Mouse (Mus musculus): ENCODE results near the gene Slc25a18. TPM values are rescaled to one million over a fixed set of nuclear protein-coding genes. Genes with fewer than 3 reads are reported as not detected.

The Slc25a18 gene
- polyA plus RNA-seq, 1 experiment: not detected

GRCm38 (mm10) chr6:120771366-120771765 lies 2.0 kb upstream of the Slc25a18 start:
- TF ChIP-seq POLR2A (IDR thresholded peaks at IDR 0.05; ENCODE audit: borderline replicate concordance, control insufficient read depth, low read depth, low read length) (no peak), CTCF (IDR thresholded peaks at IDR 0.05; ENCODE audit: control insufficient read depth, insufficient read depth, low read length) (no peak)
- Histone ChIP-seq H3K4me3 (replicated peaks; ENCODE audit: control insufficient read depth, low read depth, low read length) (no peak overlapping the region), H3K27ac (ENCODE audit: control insufficient read depth, insufficient read depth, low read depth, low read length, poor library complexity) (no peak overlapping the region), H3K4me1 (ENCODE audit: control insufficient read depth, insufficient read depth, low read length) (no peaks in the 10 kb centered on the region)
- WGBS: 24% methylated on average over 1 of the region's 1 CpGs

- Histone ChIP-seq H3K4me1 (ENCODE audit: control insufficient read depth, insufficient read depth, low read length) (no peaks in the 10 kb centered on the region), H3K27ac (ENCODE audit: control insufficient read depth, insufficient read depth, low read depth, low read length, poor library complexity) (no peak overlapping the region), H3K4me3 (replicated peaks; ENCODE audit: control insufficient read depth, low read depth, low read length) (no peak overlapping the region)
- TF ChIP-seq POLR2A (IDR thresholded peaks at IDR 0.05; ENCODE audit: borderline replicate concordance, control insufficient read depth, low read depth, low read length) (no peak), CTCF (IDR thresholded peaks at IDR 0.05; ENCODE audit: control insufficient read depth, insufficient read depth, low read length) (no peak)
Measured at GRCm38 (mm10) chr6:120772025-120772424, 1.4 kb upstream of the Slc25a18 start.

- 90% methylated on average over 6 of the region's 6 CpGs for WGBS
- TF ChIP-seq CTCF (IDR thresholded peaks at IDR 0.05; ENCODE audit: control insufficient read depth, insufficient read depth, low read length): no peak
- no peak for TF ChIP-seq POLR2A (IDR thresholded peaks at IDR 0.05; ENCODE audit: borderline replicate concordance, control insufficient read depth, low read depth, low read length)
- Histone ChIP-seq H3K4me1 (ENCODE audit: control insufficient read depth, insufficient read depth, low read length) (no peaks in the 10 kb centered on the region), H3K4me3 (replicated peaks; ENCODE audit: control insufficient read depth, low read depth, low read length) (no peak overlapping the region), H3K27ac (ENCODE audit: control insufficient read depth, insufficient read depth, low read depth, low read length, poor library complexity) (no peak overlapping the region)
Measured at GRCm38 (mm10) chr6:120773763-120774162, 385 bp downstream of the Slc25a18 start.

GRCm38 (mm10) chr6:120776286-120776685 lies 2.9 kb downstream of the Slc25a18 start:
- H3K27ac ChIP-seq (ENCODE audit: control insufficient read depth, insufficient read depth, low read depth, low read length, poor library complexity): no peak overlapping the region
- 83% methylated on average over 3 of the region's 3 CpGs for WGBS
- no peak for TF ChIP-seq POLR2A (IDR thresholded peaks at IDR 0.05; ENCODE audit: borderline replicate concordance, control insufficient read depth, low read depth, low read length)
- no peaks in the 10 kb centered on the region for H3K4me1 ChIP-seq (ENCODE audit: control insufficient read depth, insufficient read depth, low read length)
- H3K4me3 ChIP-seq (replicated peaks; ENCODE audit: control insufficient read depth, low read depth, low read length): no peak overlapping the region

GRCm38 (mm10) chr6:120777533-120777932 lies 4.2 kb downstream of the Slc25a18 start:
- Histone ChIP-seq H3K4me1 (ENCODE audit: control insufficient read depth, insufficient read depth, low read length) (no peaks in the 10 kb centered on the region), H3K27ac (ENCODE audit: control insufficient read depth, insufficient read depth, low read depth, low read length, poor library complexity) (no peak overlapping the region), H3K4me3 (replicated peaks; ENCODE audit: control insufficient read depth, low read depth, low read length) (no peak overlapping the region)
- TF ChIP-seq POLR2A (IDR thresholded peaks at IDR 0.05; ENCODE audit: borderline replicate concordance, control insufficient read depth, low read depth, low read length) (no peak), CTCF (IDR thresholded peaks at IDR 0.05; ENCODE audit: control insufficient read depth, insufficient read depth, low read length) (no peak)
- WGBS: 88% methylated on average over 9 of the region's 9 CpGs

- Histone ChIP-seq H3K4me1 (ENCODE audit: control insufficient read depth, insufficient read depth, low read length) (no peaks in the 10 kb centered on the region), H3K4me3 (replicated peaks; ENCODE audit: control insufficient read depth, low read depth, low read length) (no peak overlapping the region), H3K27ac (ENCODE audit: control insufficient read depth, insufficient read depth, low read depth, low read length, poor library complexity) (no peak overlapping the region)
- no peak for TF ChIP-seq POLR2A (IDR thresholded peaks at IDR 0.05; ENCODE audit: borderline replicate concordance, control insufficient read depth, low read depth, low read length)
- TF ChIP-seq CTCF (IDR thresholded peaks at IDR 0.05; ENCODE audit: control insufficient read depth, insufficient read depth, low read length): no peak
- 69% methylated on average over 3 of the region's 3 CpGs for WGBS
Measured at GRCm38 (mm10) chr6:120778226-120778625, 4.8 kb downstream of the Slc25a18 start.

- H3K4me1 ChIP-seq (ENCODE audit: control insufficient read depth, insufficient read depth, low read length): no peaks in the 10 kb centered on the region
- TF ChIP-seq CTCF (IDR thresholded peaks at IDR 0.05; ENCODE audit: control insufficient read depth, insufficient read depth, low read length) (no peak), POLR2A (IDR thresholded peaks at IDR 0.05; ENCODE audit: borderline replicate concordance, control insufficient read depth, low read depth, low read length) (no peak)
- 44% methylated on average over 2 of the region's 2 CpGs for WGBS
- no peak overlapping the region for H3K27ac ChIP-seq (ENCODE audit: control insufficient read depth, insufficient read depth, low read depth, low read length, poor library complexity)
- no peak overlapping the region for H3K4me3 ChIP-seq (replicated peaks; ENCODE audit: control insufficient read depth, low read depth, low read length)
Measured at GRCm38 (mm10) chr6:120782948-120783347, 9.6 kb downstream of the Slc25a18 start.

- Histone ChIP-seq H3K27ac (ENCODE audit: control insufficient read depth, insufficient read depth, low read depth, low read length, poor library complexity) (no peak overlapping the region), H3K4me1 (ENCODE audit: control insufficient read depth, insufficient read depth, low read length) (no peaks in the 10 kb centered on the region; the same call in 1 of the 2 replicates), H3K4me3 (replicated peaks; ENCODE audit: control insufficient read depth, low read depth, low read length) (no peak overlapping the region)
- WGBS: 87% methylated on average over 7 of the region's 7 CpGs
- TF ChIP-seq CTCF (IDR thresholded peaks at IDR 0.05; ENCODE audit: control insufficient read depth, insufficient read depth, low read length) (no peak), POLR2A (IDR thresholded peaks at IDR 0.05; ENCODE audit: borderline replicate concordance, control insufficient read depth, low read depth, low read length) (no peak)
Measured at GRCm38 (mm10) chr6:120784351-120784750, 11.0 kb downstream of the Slc25a18 start.

- 48% methylated on average over 5 of the region's 5 CpGs for WGBS
- TF ChIP-seq CTCF (IDR thresholded peaks at IDR 0.05; ENCODE audit: control insufficient read depth, insufficient read depth, low read length) (no peak), POLR2A (IDR thresholded peaks at IDR 0.05; ENCODE audit: borderline replicate concordance, control insufficient read depth, low read depth, low read length) (no peak)
- Histone ChIP-seq H3K4me3 (replicated peaks; ENCODE audit: control insufficient read depth, low read depth, low read length) (no peak overlapping the region), H3K27ac (ENCODE audit: control insufficient read depth, insufficient read depth, low read depth, low read length, poor library complexity) (no peak overlapping the region), H3K4me1 (ENCODE audit: control insufficient read depth, insufficient read depth, low read length) (no peaks in the 10 kb centered on the region; the same call in 1 of the 2 replicates)
Measured at GRCm38 (mm10) chr6:120788068-120788607, 14.8 kb downstream of the Slc25a18 start.

Measured in bone marrow, adult 2 months (tissue).